Mouse (Mus musculus) kidney, embryonic 16.5 days (tissue): ENCODE results near the gene Mapk10. TPM values are rescaled to one million over a fixed set of nuclear protein-coding genes. Genes with fewer than 3 reads are reported as not detected.

Source experiments
- ATAC-seq: fragments of 200-750 bp; cut with Nextera tagmentation; 2 replicates; pipeline ENCODE4 v1.8.0; 2017; ENCODE audit warnings: moderate TSS enrichment; ENCODE audit not compliant: low FRiP score, low TSS enrichment
- H3K27ac ChIP-seq: fragments of 300-500 bp; sonication (generic); 2 replicates; pipeline ENCODE4 v1.5.1; 2014; ENCODE audit warnings: low read length
- H3K27me3 ChIP-seq: fragments of 300-500 bp; sonication (generic); 2 replicates; pipeline ENCODE4 v1.6.1; 2014; ENCODE audit warnings: low read length, control low read depth, mixed read lengths; ENCODE audit not compliant: insufficient read depth
- H3K36me3 ChIP-seq: fragments of 300-500 bp; sonication (generic); 2 replicates; pipeline ENCODE4 v1.6.1; 2014; ENCODE audit warnings: low read length, control low read depth, mixed read lengths; ENCODE audit not compliant: insufficient read depth
- H3K4me1 ChIP-seq: fragments of 300-500 bp; sonication (generic); 2 replicates; pipeline ENCODE4 v1.6.1; 2014; ENCODE audit warnings: low read length, control low read depth, mixed read lengths; ENCODE audit not compliant: insufficient read depth
- H3K4me2 ChIP-seq: fragments of 300-500 bp; sonication (generic); replicated peaks from 2 replicates; pipeline ENCODE4 v1.6.1; 2014; ENCODE audit warnings: low read depth, low read length
- H3K4me3 ChIP-seq: fragments of 300-500 bp; sonication (generic); 2 replicates; pipeline ENCODE4 v1.5.1; 2014; ENCODE audit warnings: mild to moderate bottlenecking, low read length
- H3K9ac ChIP-seq: fragments of 300-500 bp; sonication (generic); replicated peaks from 2 replicates; pipeline ENCODE4 v1.6.1; 2014; ENCODE audit warnings: low read length
- H3K9me3 ChIP-seq: fragments of 300-500 bp; sonication (generic); 2 replicates; pipeline ENCODE4 v1.6.1; 2016; ENCODE audit warnings: low read length, control low read depth
- WGBS: fragments of 180-500 bp; shearing (Covaris S2); extraction: QIAGEN DNeasy Blood & Tissue Kit; methylation state at CpG from one replicate; pipeline ENCODE4 v1.1.7; 2014; 5-methylcytosine and 5-hydroxymethylcytosine counted together
- polyA plus RNA-seq: library from polyadenylated mRNA; unstranded; fragments of >200 nt; fragmentation: Nextera tagmentation; extraction: Ambion mirVana; gene quantifications from 2 replicates; pipeline ENCODE4 v1.2.1, GENCODE M21; 2015

Mapk10 gene
- 0.64 and 1.1 TPM in 2 replicates for polyA plus RNA-seq

DNA sequence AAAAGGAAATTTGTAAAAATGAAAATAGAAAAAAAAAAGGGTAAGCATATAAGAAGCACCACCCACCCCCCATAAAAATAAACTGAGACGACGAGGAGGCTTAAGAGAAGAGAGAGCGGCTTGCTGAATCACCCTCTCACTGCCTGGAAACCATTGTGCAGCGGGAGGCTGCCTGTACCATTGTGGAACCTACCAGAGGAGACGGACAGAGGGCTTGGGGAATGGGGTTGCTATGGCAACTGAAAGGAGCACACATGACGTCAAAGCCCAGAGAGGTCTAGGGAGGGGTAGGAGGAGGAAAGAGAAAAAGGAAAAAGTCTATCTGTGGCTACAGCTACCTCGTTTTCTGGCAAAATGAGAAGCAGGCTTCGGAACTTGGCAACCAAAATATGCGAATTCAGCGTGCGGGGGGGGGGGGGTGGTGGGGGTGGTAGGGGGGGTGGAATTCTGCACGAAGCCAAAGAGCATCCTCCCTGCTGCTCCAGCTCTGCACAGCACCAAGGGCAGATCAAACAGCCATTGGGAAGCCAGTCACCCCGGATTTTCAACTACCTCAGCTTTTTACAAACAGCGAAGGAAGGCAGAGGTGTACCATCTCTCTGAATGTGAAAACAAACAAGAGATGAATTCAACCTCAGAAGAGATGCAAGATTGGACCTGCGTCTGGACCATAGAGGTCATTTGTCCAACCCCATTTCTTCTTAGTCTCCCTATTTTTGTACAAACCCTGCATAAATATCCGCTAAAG, at the start of gene Mapk10:
Gene Mapk10, minus strand, starts transcription at position 234 of the 748 bp plus-strand sequence.
- Histone ChIP-seq H3K27me3 (no peaks in the 10 kb centered on the region), H3K36me3 (no peaks in the 10 kb centered on the region), H3K27ac (no peak within 1 kb of the TSS), H3K4me3 (peak within 1 kb of the TSS; percentile 27), H3K4me1 (0 out of 2 replicates have a peak, but pooled peaks cover 2% of the 10 kb centered on the region), H3K9ac (no peak within 1 kb of the TSS), H3K4me2 (peak within 1 kb of the TSS; percentile 46), H3K9me3 (no peaks in the 10 kb centered on the region; the same call in 1 of the 2 replicates)
- peak; percentile 95 for ATAC-seq
- 11% methylated on average over 16 of the region's 16 CpGs for WGBS

DNA sequence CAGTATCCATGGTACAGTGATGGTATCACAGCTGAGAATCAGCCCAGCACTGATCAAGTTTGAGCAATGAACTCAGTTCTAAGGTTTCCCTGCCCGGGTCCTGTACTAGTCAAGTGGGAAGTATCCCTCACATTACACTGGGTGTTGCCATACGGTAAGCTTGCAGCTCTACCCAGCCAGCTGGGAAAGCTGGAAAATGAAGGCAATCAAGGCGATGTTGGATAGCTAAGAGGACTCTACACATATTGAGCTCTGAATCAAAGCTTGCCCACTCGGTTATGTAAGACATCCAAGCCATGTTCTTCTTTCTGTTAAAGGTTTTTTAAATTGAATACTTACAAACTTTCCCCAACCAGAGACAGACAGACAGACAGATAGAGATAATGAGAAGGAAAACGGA, 45.0 kb upstream of the Mapk10 start:
- WGBS, result 85% methylated on average over 5 of the region's 5 CpGs

DNA sequence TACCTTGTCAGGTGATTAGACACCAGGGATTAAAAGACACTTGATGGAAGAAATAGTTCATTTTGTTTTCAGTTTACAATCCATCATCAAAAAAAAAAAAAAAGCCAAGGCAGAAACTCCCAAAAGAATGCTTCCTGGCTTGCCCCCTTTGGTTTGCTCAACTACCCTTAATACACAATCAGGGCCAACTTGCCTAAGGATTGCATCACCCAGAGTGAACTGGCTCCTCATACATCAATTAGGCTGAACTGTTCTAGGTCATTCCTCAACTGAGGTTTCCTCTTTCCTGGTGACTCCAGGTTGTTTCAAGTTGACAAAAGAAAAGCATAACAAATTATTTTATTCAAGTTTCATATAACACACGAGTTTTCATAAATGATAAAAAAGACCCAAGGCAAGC, 31.3 kb upstream of the Mapk10 start:
- Histone ChIP-seq H3K27ac (no peak overlapping the region), H3K36me3 (no peaks in the 10 kb centered on the region), H3K27me3 (no peaks in the 10 kb centered on the region), H3K9me3 (no peaks in the 10 kb centered on the region), H3K4me1 (no peaks in the 10 kb centered on the region), H3K4me2 (no peak overlapping the region), H3K4me3 (no peak overlapping the region), H3K9ac (no peak overlapping the region)
- ATAC-seq, result no peak
- WGBS, result 70% methylated on average over 1 of the region's 1 CpGs

More for the DNA sequence above, 45.0 kb upstream of the Mapk10 start:
- Histone ChIP-seq H3K4me1 (no peaks in the 10 kb centered on the region), H3K4me2 (no peak overlapping the region), H3K9me3 (no peaks in the 10 kb centered on the region), H3K9ac (no peak overlapping the region), H3K36me3 (no peaks in the 10 kb centered on the region), H3K27ac (no peak overlapping the region), H3K27me3 (no peaks in the 10 kb centered on the region), H3K4me3 (no peak overlapping the region)
- no peak for ATAC-seq

DNA sequence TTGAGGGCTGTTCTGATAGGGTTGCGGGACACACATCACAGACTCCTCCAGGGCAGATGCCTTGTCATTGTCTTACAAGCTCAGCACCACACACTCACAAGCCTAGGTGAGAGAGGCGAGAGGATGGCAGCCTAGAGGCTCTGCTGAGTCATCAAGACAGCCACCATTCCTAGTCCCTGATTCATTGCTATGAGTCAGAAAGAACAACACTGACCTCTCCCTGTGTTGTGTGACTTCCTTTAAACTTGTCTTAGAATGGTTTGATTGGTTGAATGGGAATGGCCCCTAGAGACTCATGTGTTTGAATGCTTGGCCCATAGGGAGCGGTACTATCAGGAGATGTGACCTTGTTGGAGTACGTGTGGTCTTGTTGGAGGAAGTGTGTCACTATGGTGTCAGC, 20.7 kb upstream of the Mapk10 start:
- H3K27ac ChIP-seq, result no peak overlapping the region
- WGBS, result 76% methylated on average over 4 of the region's 4 CpGs
- H3K36me3 ChIP-seq, result no peaks in the 10 kb centered on the region
- H3K9ac ChIP-seq, result no peak overlapping the region
- ATAC-seq, result no peak
- no peak overlapping the region for H3K4me3 ChIP-seq
- H3K9me3 ChIP-seq, result no peaks in the 10 kb centered on the region
- H3K4me1 ChIP-seq, result no peaks in the 10 kb centered on the region
- no peaks in the 10 kb centered on the region for H3K27me3 ChIP-seq
- H3K4me2 ChIP-seq, result no peak overlapping the region

DNA sequence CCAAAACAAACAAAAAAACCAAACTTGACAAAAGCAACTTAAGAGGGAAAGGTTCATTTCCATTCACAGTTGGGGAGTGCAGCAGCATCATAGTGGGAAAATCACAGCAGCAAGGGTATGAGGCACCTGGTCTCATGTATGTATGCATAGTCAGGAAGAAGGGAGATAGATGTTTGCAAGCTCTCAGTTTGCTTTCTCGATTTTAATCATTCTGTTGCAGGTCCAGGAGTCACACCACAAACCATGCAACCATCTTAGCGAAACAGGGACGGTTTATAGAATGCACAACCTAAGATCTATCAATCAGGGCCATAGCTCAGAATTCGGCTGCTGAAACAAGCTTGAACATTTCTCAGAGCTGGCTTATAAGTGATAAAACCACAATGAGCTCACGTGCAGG, 19.2 kb upstream of the Mapk10 start:
- ATAC-seq, result no peak
- Histone ChIP-seq H3K27me3 (no peaks in the 10 kb centered on the region), H3K27ac (no peak overlapping the region), H3K36me3 (no peaks in the 10 kb centered on the region), H3K4me2 (no peak overlapping the region), H3K9ac (no peak overlapping the region), H3K9me3 (no peaks in the 10 kb centered on the region), H3K4me1 (no peaks in the 10 kb centered on the region), H3K4me3 (no peak overlapping the region)
- 91% methylated on average over 5 of the region's 5 CpGs for WGBS

DNA sequence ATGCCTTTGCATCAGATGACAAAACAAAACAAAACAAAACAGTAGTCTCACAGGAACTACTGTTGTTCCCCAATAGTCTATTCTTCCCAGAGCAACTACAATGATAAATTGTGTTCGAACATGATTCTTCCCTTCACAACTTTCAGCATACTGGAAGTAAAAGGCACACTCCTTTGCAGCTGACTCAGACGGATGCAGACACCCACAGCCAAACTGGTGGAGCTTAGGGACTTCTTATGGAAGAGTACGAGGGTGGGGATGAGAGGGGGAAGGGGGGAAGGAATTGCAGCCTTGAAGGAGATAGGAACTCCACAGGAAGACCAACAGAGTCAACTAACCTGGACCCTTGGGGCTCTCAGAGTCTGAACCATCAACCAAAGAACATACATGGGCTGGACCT, 18.2 kb upstream of the Mapk10 start:
- WGBS, result 78% methylated on average over 3 of the region's 3 CpGs

DNA sequence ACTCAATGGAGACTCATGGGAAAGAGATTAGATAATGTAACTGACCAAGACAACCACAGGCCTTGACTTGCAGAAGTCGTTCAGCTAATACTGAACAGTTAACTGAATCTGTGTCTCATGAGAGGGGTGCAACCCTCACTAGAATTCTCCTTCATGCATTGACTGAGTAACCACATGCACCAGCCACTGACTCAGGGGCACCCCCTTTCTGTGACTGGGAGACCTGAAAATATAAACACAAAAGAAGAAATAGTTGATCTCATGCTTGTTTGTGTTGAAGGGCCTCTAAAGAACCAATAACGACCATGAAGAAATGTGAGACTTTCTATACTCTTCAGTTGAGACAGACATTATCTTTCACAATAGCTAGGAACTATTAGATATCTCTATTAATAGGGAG, 10.9 kb upstream of the Mapk10 start:
- H3K27me3 ChIP-seq, result no peaks in the 10 kb centered on the region
- no peaks in the 10 kb centered on the region for H3K4me1 ChIP-seq
- H3K4me2 ChIP-seq, result no peak overlapping the region
- ATAC-seq, result no peak
- no peak overlapping the region for H3K4me3 ChIP-seq
- no peak overlapping the region for H3K9ac ChIP-seq
- H3K36me3 ChIP-seq, result no peaks in the 10 kb centered on the region
- WGBS, result 69% methylated on average over 2 of the region's 2 CpGs
- no peaks in the 10 kb centered on the region for H3K9me3 ChIP-seq
- H3K27ac ChIP-seq, result no peak overlapping the region

More for the DNA sequence above, 18.2 kb upstream of the Mapk10 start:
- ATAC-seq, result no peak
- no peak overlapping the region for H3K4me3 ChIP-seq
- no peaks in the 10 kb centered on the region for H3K36me3 ChIP-seq
- no peak overlapping the region for H3K9ac ChIP-seq
- H3K27ac ChIP-seq, result no peak overlapping the region
- no peaks in the 10 kb centered on the region for H3K4me1 ChIP-seq
- H3K9me3 ChIP-seq, result no peaks in the 10 kb centered on the region
- no peak overlapping the region for H3K4me2 ChIP-seq
- no peaks in the 10 kb centered on the region for H3K27me3 ChIP-seq

DNA sequence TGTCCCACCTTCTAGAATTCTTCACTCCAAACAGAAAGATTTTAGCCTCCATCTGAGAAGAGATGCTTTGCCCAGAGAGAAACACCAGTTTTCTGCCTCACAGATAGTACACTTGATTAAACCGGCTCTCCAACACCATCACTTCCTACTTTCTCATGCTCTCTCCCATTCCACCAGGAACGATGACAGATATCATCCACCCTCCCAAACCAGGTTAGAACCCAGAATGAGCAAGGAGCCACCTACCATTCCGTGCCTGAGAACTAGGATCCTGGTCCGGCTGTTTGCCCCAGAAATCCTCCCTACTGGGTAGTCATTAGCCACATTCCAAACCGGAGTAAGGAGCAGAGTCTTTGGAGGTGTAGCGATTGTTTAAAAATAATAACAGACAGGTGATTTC, 490 bp downstream of the Mapk10 start:
- H3K27ac ChIP-seq, result no peak overlapping the region
- no peaks in the 10 kb centered on the region for H3K36me3 ChIP-seq
- no peaks in the 10 kb centered on the region for H3K27me3 ChIP-seq
- H3K9me3 ChIP-seq, result no peaks in the 10 kb centered on the region; the same call in 1 of the 2 replicates
- H3K4me2 ChIP-seq, result peak overlapping the region; percentile 46
- no peak for ATAC-seq
- no peak overlapping the region for H3K9ac ChIP-seq
- 32% methylated on average over 6 of the region's 6 CpGs for WGBS
- 0 out of 2 replicates have a peak, but pooled peaks cover 2% of the 10 kb centered on the region for H3K4me1 ChIP-seq
- H3K4me3 ChIP-seq, result no peak overlapping the region

DNA sequence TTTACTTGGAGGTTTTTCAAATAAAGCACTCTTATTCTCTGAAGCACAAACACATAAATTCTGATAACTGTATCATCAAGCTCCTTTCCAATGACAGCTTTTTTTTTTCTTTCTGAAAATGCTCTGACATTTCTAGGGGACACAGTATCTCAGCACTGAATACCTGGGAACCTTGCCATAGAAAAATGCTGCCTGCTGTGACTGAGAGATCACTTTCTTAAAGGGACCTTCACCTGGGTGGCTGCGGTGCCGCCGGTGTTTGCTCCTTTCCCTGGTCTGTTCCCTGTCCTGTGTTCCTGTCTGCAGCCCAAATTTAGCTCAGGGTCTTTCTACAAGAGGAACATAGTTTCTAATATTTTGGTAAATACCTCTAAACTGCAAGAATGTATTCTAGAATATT, 1.1 kb downstream of the Mapk10 start:
- Histone ChIP-seq H3K36me3 (no peaks in the 10 kb centered on the region), H3K4me1 (0 out of 2 replicates have a peak, but pooled peaks cover 2% of the 10 kb centered on the region), H3K27ac (no peak overlapping the region), H3K27me3 (no peaks in the 10 kb centered on the region), H3K9me3 (no peaks in the 10 kb centered on the region; the same call in 1 of the 2 replicates), H3K4me3 (no peak overlapping the region), H3K4me2 (no peak overlapping the region), H3K9ac (no peak overlapping the region)
- no peak for ATAC-seq
- 59% methylated on average over 3 of the region's 3 CpGs for WGBS

DNA sequence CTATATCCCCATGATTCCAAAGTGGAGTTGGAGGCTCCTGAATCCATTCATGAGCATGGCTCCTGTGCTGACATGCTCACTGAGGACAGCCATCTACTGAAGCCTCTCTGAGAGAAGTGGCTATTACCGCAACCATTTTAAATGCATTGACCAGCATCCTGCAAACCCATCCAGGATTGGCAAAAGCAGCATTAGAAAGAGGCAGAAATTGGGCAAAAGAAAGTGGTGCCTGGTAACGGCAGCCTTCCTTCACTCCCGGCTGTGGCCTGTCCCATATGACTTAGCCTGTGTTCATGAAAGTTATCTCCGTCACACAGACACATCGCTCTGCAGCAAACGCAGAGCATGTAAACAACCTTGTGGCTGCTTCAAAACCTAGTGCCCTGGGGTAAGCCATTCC, 1.6 kb downstream of the Mapk10 start:
- no peaks in the 10 kb centered on the region for H3K36me3 ChIP-seq
- no peak for ATAC-seq
- H3K4me2 ChIP-seq, result no peak overlapping the region
- H3K4me3 ChIP-seq, result no peak overlapping the region
- H3K27me3 ChIP-seq, result no peaks in the 10 kb centered on the region
- no peak overlapping the region for H3K9ac ChIP-seq
- no peaks in the 10 kb centered on the region; the same call in 1 of the 2 replicates for H3K9me3 ChIP-seq
- H3K4me1 ChIP-seq, result 0 out of 2 replicates have a peak, but pooled peaks cover 2% of the 10 kb centered on the region
- 78% methylated on average over 6 of the region's 6 CpGs for WGBS
- H3K27ac ChIP-seq, result no peak overlapping the region
